Mouse (Mus musculus) liver, embryonic 11.5 days (tissue): ENCODE measurements around the gene Tnp2. TPM values are rescaled to one million over a fixed set of nuclear protein-coding genes. Genes with fewer than 3 reads are reported as not detected.
A peak's percentile ranks its signal among the peaks of the same experiment; 100 is the strongest.

Experiments
- ATAC-seq: fragments of 200-750 bp; cut with Nextera tagmentation; replicated peaks from 2 replicates; pipeline ENCODE4 v1.8.0; 2017; ENCODE audit warnings: moderate number of reproducible peaks, mild to moderate bottlenecking, moderate TSS enrichment, moderate library complexity; ENCODE audit not compliant: low FRiP score
- DNase-seq: peaks from one replicate; pipeline ENCODE4 v3.0.0-alpha.2; 2017; ENCODE audit warnings: low spot score
- H3K27ac ChIP-seq: fragments of 300-500 bp; sonication (generic); 2 replicates; pipeline ENCODE4 v1.5.1; 2014; ENCODE audit warnings: mild to moderate bottlenecking, low read depth, low read length, control low read depth
- H3K27me3 ChIP-seq: fragments of 300-500 bp; sonication (generic); replicated peaks from 2 replicates; pipeline ENCODE4 v1.6.1; 2014; ENCODE audit warnings: low read length, mixed read lengths; ENCODE audit not compliant: control insufficient read depth, insufficient read depth
- H3K36me3 ChIP-seq: fragments of 300-500 bp; sonication (generic); 2 replicates; pipeline ENCODE4 v1.6.1; 2014; ENCODE audit warnings: mild to moderate bottlenecking, low read length, moderate library complexity, mixed read lengths; ENCODE audit not compliant: control insufficient read depth, insufficient read depth
- H3K4me1 ChIP-seq: fragments of 300-500 bp; sonication (generic); replicated peaks from 2 replicates; pipeline ENCODE4 v1.6.1; 2014; ENCODE audit warnings: low read length, mixed read lengths; ENCODE audit not compliant: control insufficient read depth, insufficient read depth
- H3K4me2 ChIP-seq: fragments of 300-500 bp; sonication (generic); 2 replicates; pipeline ENCODE4 v1.6.1; 2014; ENCODE audit warnings: mild to moderate bottlenecking, control low read depth, moderate library complexity
- H3K4me3 ChIP-seq: fragments of 300-500 bp; sonication (generic); 2 replicates; pipeline ENCODE4 v1.5.1; 2014; ENCODE audit warnings: low read depth, low read length, control low read depth
- H3K9ac ChIP-seq: fragments of 300-500 bp; sonication (generic); 2 replicates; pipeline ENCODE4 v1.6.1; 2014; ENCODE audit warnings: low read depth, low read length, control low read depth
- H3K9me3 ChIP-seq: fragments of 300-500 bp; sonication (generic); 2 replicates; pipeline ENCODE4 v1.6.1; 2016; ENCODE audit warnings: low read length, inconsistent platforms, mixed read lengths; ENCODE audit not compliant: control insufficient read depth
- WGBS: fragments of 180-500 bp; shearing (Covaris S2); extraction: QIAGEN DNeasy Blood & Tissue Kit; methylation state at CpG from one replicate; pipeline ENCODE4 v1.1.7; 2014; 5-methylcytosine and 5-hydroxymethylcytosine counted together
- polyA plus RNA-seq: library from polyadenylated mRNA; unstranded; fragments of >200 nt; fragmentation: Nextera tagmentation; extraction: Ambion mirVana; gene quantifications from 2 replicates; pipeline ENCODE4 v1.2.1, GENCODE M21; 2014

The Tnp2 gene
- polyA plus RNA-seq, result not detected in 2 replicates

- H3K4me2 ChIP-seq, result no peak within 1 kb of the TSS
- peaks cover 13% of the 10 kb centered on the region for H3K4me1 ChIP-seq
- no peak within 1 kb of the TSS for H3K9ac ChIP-seq
- no peak within 1 kb of the TSS for H3K4me3 ChIP-seq
- H3K36me3 ChIP-seq, result no peaks in the 10 kb centered on the region
- no peaks in the 10 kb centered on the region for H3K9me3 ChIP-seq
- no peak for DNase-seq
- no peak for ATAC-seq
- no peak within 1 kb of the TSS for H3K27ac ChIP-seq
- H3K27me3 ChIP-seq, result peaks cover 21% of the 10 kb centered on the region
- WGBS, result 52% methylated on average over 16 of the region's 16 CpGs
These were observed at the start of gene Tnp2 for GRCm38 (mm10) chr16:10788271-10788670. Tnp2 (minus strand) TSS chr16:10788660.

- DNase-seq (no peak), ATAC-seq (no peak)
- Histone ChIP-seq H3K27ac (no peak overlapping the region), H3K36me3 (no peaks in the 10 kb centered on the region), H3K4me2 (no peak overlapping the region), H3K4me1 (peaks cover 13% of the 10 kb centered on the region), H3K9ac (no peak overlapping the region), H3K9me3 (no peaks in the 10 kb centered on the region), H3K4me3 (no peak overlapping the region), H3K27me3 (0 out of 2 replicates have a peak, but pooled peaks cover 3% of the 10 kb centered on the region)
- WGBS, result 70% methylated on average over 1 of the region's 1 CpGs
These were observed 49.4 kb upstream of the Tnp2 start for GRCm38 (mm10) chr16:10837903-10838302.

GRCm38 (mm10) chr16:10837250-10837649, 48.8 kb upstream of the Tnp2 start:
- no peak overlapping the region for H3K4me2 ChIP-seq
- H3K4me3 ChIP-seq, result no peak overlapping the region
- H3K4me1 ChIP-seq, result peaks cover 13% of the 10 kb centered on the region
- 75% methylated on average over 3 of the region's 3 CpGs for WGBS
- 0 out of 2 replicates have a peak, but pooled peaks cover 3% of the 10 kb centered on the region for H3K27me3 ChIP-seq
- H3K9me3 ChIP-seq, result no peaks in the 10 kb centered on the region
- DNase-seq, result no peak
- H3K9ac ChIP-seq, result no peak overlapping the region
- no peaks in the 10 kb centered on the region for H3K36me3 ChIP-seq
- H3K27ac ChIP-seq, result no peak overlapping the region
- ATAC-seq, result no peak

- Histone ChIP-seq H3K27me3 (0 out of 2 replicates have a peak, but pooled peaks cover 3% of the 10 kb centered on the region), H3K4me1 (peaks cover 13% of the 10 kb centered on the region), H3K4me3 (no peak overlapping the region), H3K27ac (no peak overlapping the region), H3K4me2 (no peak overlapping the region), H3K9ac (no peak overlapping the region), H3K9me3 (no peaks in the 10 kb centered on the region), H3K36me3 (no peaks in the 10 kb centered on the region)
- ATAC-seq, result no peak
- DNase-seq, result no peak
- 89% methylated on average over 3 of the region's 3 CpGs for WGBS
These were observed 47.9 kb upstream of the Tnp2 start for GRCm38 (mm10) chr16:10836388-10836787.

GRCm38 (mm10) chr16:10834911-10835587, 46.6 kb upstream of the Tnp2 start, which contains the start of gene Rmi2:
Rmi2 (plus strand) TSS chr16:10835059.
- H3K4me1 ChIP-seq, result peaks cover 13% of the 10 kb centered on the region
- under 1% methylated on average over 66 of the region's 69 CpGs for WGBS

GRCm38 (mm10) chr16:10834542-10834910, 46.1 kb upstream of the Tnp2 start:
- no peak overlapping the region for H3K27ac ChIP-seq
- 9% methylated on average over 12 of the region's 12 CpGs for WGBS
- H3K4me1 ChIP-seq, result peaks cover 13% of the 10 kb centered on the region
- 0 out of 2 replicates have a peak, but pooled peaks cover 3% of the 10 kb centered on the region for H3K27me3 ChIP-seq
- peak overlapping the region; percentile 89 for H3K4me3 ChIP-seq
- H3K9me3 ChIP-seq, result no peaks in the 10 kb centered on the region
- ATAC-seq, result no peak
- no peak for DNase-seq
- H3K4me2 ChIP-seq, result peak overlapping the region; percentile 99
- peak overlapping the region; percentile 93 for H3K9ac ChIP-seq
- no peaks in the 10 kb centered on the region for H3K36me3 ChIP-seq

More at GRCm38 (mm10) chr16:10834911-10835587, 46.6 kb upstream of the Tnp2 start, which contains the start of gene Rmi2:
- H3K27me3 ChIP-seq, result 0 out of 2 replicates have a peak, but pooled peaks cover 3% of the 10 kb centered on the region
- no peaks in the 10 kb centered on the region for H3K36me3 ChIP-seq
- H3K4me2 ChIP-seq, result peak within 1 kb of the TSS; percentile 99
- ATAC-seq (peak; percentile 98), DNase-seq (peak; percentile 87)
- peak within 1 kb of the TSS; percentile 89 for H3K4me3 ChIP-seq
- no peaks in the 10 kb centered on the region for H3K9me3 ChIP-seq
- H3K27ac ChIP-seq, result peak within 1 kb of the TSS; percentile 89
- peak within 1 kb of the TSS; percentile 93 for H3K9ac ChIP-seq

GRCm38 (mm10) chr16:10828461-10828805, 40.0 kb upstream of the Tnp2 start:
- Histone ChIP-seq H3K36me3 (no peaks in the 10 kb centered on the region), H3K9me3 (no peaks in the 10 kb centered on the region), H3K4me3 (no peak overlapping the region), H3K4me2 (no peak overlapping the region), H3K9ac (no peak overlapping the region), H3K4me1 (no peaks in the 10 kb centered on the region), H3K27me3 (peaks cover 5% of the 10 kb centered on the region; the same call in 1 of the 2 replicates), H3K27ac (no peak overlapping the region)
- ATAC-seq (no peak), DNase-seq (no peak)
- WGBS, result 64% methylated on average over 4 of the region's 4 CpGs

GRCm38 (mm10) chr16:10827766-10828460, 39.5 kb upstream of the Tnp2 start:
- peaks cover 2% of the 10 kb centered on the region; the same call in 1 of the 2 replicates for H3K27me3 ChIP-seq
- H3K27ac ChIP-seq, result no peak overlapping the region
- WGBS, result 69% methylated on average over 7 of the region's 7 CpGs

More at GRCm38 (mm10) chr16:10827766-10828460, 39.5 kb upstream of the Tnp2 start:
- Histone ChIP-seq H3K36me3 (no peaks in the 10 kb centered on the region), H3K4me3 (no peak overlapping the region), H3K4me1 (no peaks in the 10 kb centered on the region), H3K9ac (no peak overlapping the region), H3K4me2 (no peak overlapping the region; the same call in 1 of the 2 replicates), H3K9me3 (no peaks in the 10 kb centered on the region)
- ATAC-seq, result no peak
- DNase-seq, result no peak
